Mouse (Mus musculus): ENCODE results near the gene Tmem136.

DNA sequence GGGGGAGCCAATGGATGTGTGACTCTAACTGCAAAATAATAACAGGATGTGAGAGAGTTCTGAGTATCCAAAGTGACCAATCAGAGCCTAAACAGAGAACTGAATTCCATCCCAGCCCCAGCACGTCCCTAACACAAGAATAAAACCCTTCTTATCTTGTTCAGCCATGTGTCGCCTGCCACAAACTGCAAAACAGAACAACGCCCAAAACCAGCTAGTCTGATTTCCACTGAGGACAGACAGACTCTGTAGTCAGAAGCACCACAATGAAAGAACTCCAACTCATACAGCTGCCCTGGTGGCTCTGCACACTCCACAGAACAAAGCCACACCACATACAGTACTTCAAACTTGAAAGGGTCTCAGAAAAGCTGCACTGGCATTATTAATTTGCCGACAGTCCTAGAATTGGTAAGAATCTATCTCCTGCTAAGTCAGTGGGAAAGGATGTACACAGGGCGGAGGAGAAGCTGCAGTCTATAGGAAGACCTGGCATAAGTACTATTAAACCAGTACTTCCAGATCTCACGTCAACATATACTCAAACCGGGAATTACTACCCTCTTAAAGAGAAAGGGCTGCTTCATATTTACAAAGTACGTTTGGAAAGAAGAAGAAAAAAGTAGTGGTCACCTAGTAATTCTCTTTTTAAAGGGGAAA lies 14.3 kb downstream of the Tmem136 start:
- TF ChIP-seq CTCF (IDR thresholded peaks at IDR 0.05; ENCODE audit: low read depth): no peak
- no peak for TF ChIP-seq EP300 (optimal IDR thresholded peaks at IDR 0.05)

All from stomach, postnatal 0 days (tissue).